Mouse (Mus musculus) stomach, postnatal 0 days (tissue): ENCODE results near the gene Car5a.

Experiments used
- CTCF ChIP-seq: IDR thresholded peaks from 2 replicates; pipeline ENCODE4 v1.5.1; 2016; ENCODE audit warnings: antibody characterized with exemption, low read depth, mild to moderate bottlenecking, moderate library complexity
- EP300 ChIP-seq: optimal IDR thresholded peaks from 2 replicates; pipeline ENCODE3; 2016; ENCODE audit warnings: antibody characterized with exemption

DNA sequence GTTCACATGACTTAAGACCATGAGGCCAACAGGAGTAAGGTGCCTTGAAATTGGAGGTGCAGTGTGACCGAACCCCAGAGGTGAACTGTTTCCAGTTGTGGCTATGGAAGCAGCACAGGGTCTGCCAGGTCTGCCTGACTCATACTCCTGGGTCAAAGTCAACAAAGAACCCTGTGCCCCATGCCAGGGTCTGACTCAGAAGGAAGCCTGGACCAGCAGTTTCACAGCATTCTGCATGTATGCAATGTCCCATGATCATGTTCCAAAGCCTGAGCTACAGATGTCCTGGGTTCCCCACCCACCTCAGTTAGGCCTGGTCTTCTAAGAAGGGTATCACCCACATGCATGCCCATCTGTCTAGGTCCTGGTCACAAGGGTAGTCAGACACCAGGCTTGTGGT lies 55.4 kb downstream of the Car5a start:
- TF ChIP-seq CTCF (no peak), EP300 (no peak)
